Comparison of ENCODE assay signal across 8 mouse cellular contexts in genomic region chr4:117834457-117834844, GRCm38 (mm10). TPM values are rescaled to one million over a fixed set of nuclear protein-coding genes. Genes with fewer than 3 reads are reported as not detected.
DNase-seq lines count a peak whose midpoint lies in the region; ATAC-seq and TF ChIP-seq lines count a peak whose summit lies in the region.

Gene Slc6a9 (plus strand): TSS chr4:117834506.

- peak; percentile 8; the same call in 1 of the 2 replicates for TF ChIP-seq CTCF in left cerebral cortex, adult 2 months (IDR thresholded peaks at IDR 0.05)
- TF ChIP-seq CTCF in liver, postnatal 0 days (IDR thresholded peaks at IDR 0.05; ENCODE audit: low read depth), result no peak

- peak within 1 kb of the TSS; percentile 95 for H3K27ac ChIP-seq in left cerebral cortex, adult 2 months
- H3K27ac ChIP-seq in embryonic facial prominence, embryonic 13.5 days, result peak within 1 kb of the TSS; percentile 92
- H3K27ac ChIP-seq in hindbrain, embryonic 15.5 days (replicated peaks), result peak within 1 kb of the TSS; percentile 91
- peak within 1 kb of the TSS; percentile 96 for H3K27ac ChIP-seq in liver, postnatal 0 days (ENCODE audit: low read depth)

- intact Hi-C loops in left cerebral cortex, adult 2 months (cut with DNase I), result no loop called here

- WGBS in embryonic facial prominence, embryonic 13.5 days, result 26% methylated on average over 3 of the region's 3 CpGs
- WGBS in hindbrain, embryonic 15.5 days, result 28% methylated on average over 3 of the region's 3 CpGs
- WGBS in liver, postnatal 0 days (ENCODE audit: insufficient replicate concordance), result 41% methylated on average over 3 of the region's 3 CpGs

- peak within 1 kb of the TSS; percentile 83 for H3K4me2 ChIP-seq in embryonic facial prominence, embryonic 13.5 days
- peak within 1 kb of the TSS; percentile 85 for H3K4me2 ChIP-seq in hindbrain, embryonic 15.5 days
- H3K4me2 ChIP-seq in liver, postnatal 0 days (ENCODE audit: low read depth, low read length), result peak within 1 kb of the TSS; percentile 93

- H3K4me3 ChIP-seq in left cerebral cortex, adult 2 months, result peak within 1 kb of the TSS; percentile 82
- H3K4me3 ChIP-seq in embryonic facial prominence, embryonic 13.5 days, result peak within 1 kb of the TSS; percentile 87
- peak within 1 kb of the TSS; percentile 73 for H3K4me3 ChIP-seq in hindbrain, embryonic 15.5 days
- peak within 1 kb of the TSS; percentile 80 for H3K4me3 ChIP-seq in liver, postnatal 0 days (ENCODE audit: low read depth, low read length)

- H3K9me3 ChIP-seq in embryonic facial prominence, embryonic 13.5 days, result no peaks in the 10 kb centered on the region
- H3K9me3 ChIP-seq in hindbrain, embryonic 15.5 days, result no peaks in the 10 kb centered on the region
- H3K9me3 ChIP-seq in liver, postnatal 0 days (ENCODE audit: low read length), result no peaks in the 10 kb centered on the region

- no peak for ATAC-seq in embryonic facial prominence, embryonic 13.5 days (ENCODE audit: insufficient number of reproducible peaks, insufficient read depth, low FRiP score, low TSS enrichment, low read depth)
- no peak for ATAC-seq in hindbrain, embryonic 15.5 days (ENCODE audit: low FRiP score, low read depth)
- no peak for ATAC-seq in liver, postnatal 0 days

- H3K27me3 ChIP-seq in embryonic facial prominence, embryonic 13.5 days, result peaks cover 3% of the 10 kb centered on the region; the same call in 1 of the 2 replicates
- no peaks in the 10 kb centered on the region for H3K27me3 ChIP-seq in hindbrain, embryonic 15.5 days
- no peaks in the 10 kb centered on the region; the same call in 1 of the 2 replicates for H3K27me3 ChIP-seq in liver, postnatal 0 days (ENCODE audit: insufficient read depth, low read length)

- TF ChIP-seq EP300 in liver, postnatal 0 days (IDR thresholded peaks at IDR 0.05; ENCODE audit: low read depth), result no peak

- peak within 1 kb of the TSS; percentile 85 for H3K9ac ChIP-seq in embryonic facial prominence, embryonic 13.5 days
- H3K9ac ChIP-seq in hindbrain, embryonic 15.5 days, result peak within 1 kb of the TSS; percentile 80
- H3K9ac ChIP-seq in liver, postnatal 0 days (replicated peaks), result peak within 1 kb of the TSS; percentile 85

- peaks cover 29% of the 10 kb centered on the region for H3K4me1 ChIP-seq in embryonic facial prominence, embryonic 13.5 days
- peaks cover 21% of the 10 kb centered on the region for H3K4me1 ChIP-seq in hindbrain, embryonic 15.5 days (replicated peaks)
- peaks cover 42% of the 10 kb centered on the region for H3K4me1 ChIP-seq in liver, postnatal 0 days (ENCODE audit: insufficient read depth)

- H3K36me3 ChIP-seq in embryonic facial prominence, embryonic 13.5 days, result no peaks in the 10 kb centered on the region
- H3K36me3 ChIP-seq in hindbrain, embryonic 15.5 days, result no peaks in the 10 kb centered on the region
- peaks cover 9% of the 10 kb centered on the region for H3K36me3 ChIP-seq in liver, postnatal 0 days (replicated peaks; ENCODE audit: insufficient read depth, low read length)

- DNase-seq in left cerebral cortex, adult 2 months (ENCODE audit: extremely low spot score in 1 of 2, low spot score in 2 of 2), result no peak
- DNase-seq in left cerebral cortex, adult 11 months (ENCODE audit: low spot score), result no peak
- no peak for DNase-seq in liver, postnatal 0 days
- no peak for DNase-seq in right cerebral cortex, postnatal 25 days
- DNase-seq in T-cell, adult 2 months (ENCODE audit: low spot score), result no peak
- DNase-seq in cerebellum, adult 11 months, result no peak

RNA-seq across cellular contexts. Expression of gene Slc6a9, which starts in this region (rescaled TPM):
- 10 to 100 TPM; 34.2 to 35.4 TPM for total RNA-seq in left cerebral cortex, adult 2 months (2021)
- polyA plus RNA-seq in embryonic facial prominence, embryonic 13.5 days (2015; fragmentation: Nextera tagmentation; extraction: Ambion mirVana), result 12.7 and 12.9 TPM in 2 replicates
- polyA plus RNA-seq in hindbrain, embryonic 15.5 days (2015; fragmentation: Nextera tagmentation; extraction: Ambion mirVana), result 45.8 and 48.1 TPM in 2 replicates
- 16.0 and 19.5 TPM in 2 replicates for polyA plus RNA-seq in liver, postnatal 0 days (2015; fragmentation: Nextera tagmentation; extraction: Ambion mirVana)
